8 mouse cellular contexts compared by ENCODE assay signal in the genomic region with DNA sequence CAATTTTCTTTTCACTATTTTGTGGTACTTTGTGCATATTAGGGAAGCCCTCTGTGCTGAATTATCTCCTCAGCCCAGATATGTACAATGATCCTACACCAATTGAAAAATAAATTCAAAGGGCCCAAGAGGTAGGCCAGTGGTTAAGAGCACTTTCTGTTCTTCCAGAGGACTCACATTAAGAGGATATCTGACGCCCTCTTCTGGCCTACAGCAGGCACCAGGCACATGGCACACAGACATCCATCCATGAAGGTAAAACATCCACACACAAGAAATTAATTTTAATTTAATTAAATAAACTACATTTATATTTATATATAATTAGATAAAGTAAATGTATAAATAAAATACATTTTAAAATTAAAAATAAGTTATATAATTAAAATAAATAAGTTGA. TPM values are rescaled to one million over a fixed set of nuclear protein-coding genes. Genes with fewer than 3 reads are reported as not detected.
A peak's percentile ranks its signal among the peaks of the same experiment; 100 is the strongest.
DNase-seq lines count a peak whose midpoint lies in the region; ATAC-seq and TF ChIP-seq lines count a peak whose summit lies in the region.

No protein-coding gene starts in this region.

- H3K4me1 ChIP-seq in hindbrain, postnatal 0 days (ENCODE audit: insufficient read depth, low read length) = no peaks in the 10 kb centered on the region
- no peaks in the 10 kb centered on the region for H3K4me1 ChIP-seq in hindbrain, embryonic 13.5 days (replicated peaks)
- H3K4me1 ChIP-seq in embryonic fibroblast, embryonic 13.5 days (ENCODE audit: control insufficient read depth, insufficient read depth, low read length) = peaks cover 2% of the 10 kb centered on the region; the same call in 1 of the 2 replicates

- H3K9ac ChIP-seq in hindbrain, postnatal 0 days (replicated peaks; ENCODE audit: low read length) = no peak overlapping the region
- H3K9ac ChIP-seq in hindbrain, embryonic 13.5 days = no peak overlapping the region

- DNase-seq in hindbrain, postnatal 0 days (ENCODE audit: low spot score) = peak; percentile 53
- peak; percentile 37 for DNase-seq in thymus, postnatal 14 days
- DNase-seq in thymus, adult 18-20 months = no peak
- peak; percentile 34 for DNase-seq in retina, postnatal 1 day

- TF ChIP-seq POLR2A in embryonic fibroblast, embryonic 13.5 days (IDR thresholded peaks at IDR 0.05; ENCODE audit: low read depth, low read length) = no peak

- 13% methylated on average over 1 of the region's 1 CpGs for WGBS in hindbrain, postnatal 0 days
- WGBS in hindbrain, embryonic 13.5 days = 13% methylated on average over 1 of the region's 1 CpGs

- H3K4me3 ChIP-seq in hindbrain, postnatal 0 days (ENCODE audit: low read length) = no peak overlapping the region
- no peak overlapping the region for H3K4me3 ChIP-seq in hindbrain, embryonic 13.5 days
- no peak overlapping the region for H3K4me3 ChIP-seq in embryonic fibroblast, embryonic 13.5 days (ENCODE audit: insufficient read depth, low read length)

- H3K9me3 ChIP-seq in hindbrain, postnatal 0 days (ENCODE audit: low read length) = no peaks in the 10 kb centered on the region
- H3K9me3 ChIP-seq in hindbrain, embryonic 13.5 days = no peaks in the 10 kb centered on the region

- no peaks in the 10 kb centered on the region for H3K27me3 ChIP-seq in hindbrain, postnatal 0 days (ENCODE audit: insufficient read depth, low read length)
- no peaks in the 10 kb centered on the region for H3K27me3 ChIP-seq in hindbrain, embryonic 13.5 days

- no peak overlapping the region for H3K4me2 ChIP-seq in hindbrain, postnatal 0 days (ENCODE audit: low read depth, low read length)
- no peak overlapping the region for H3K4me2 ChIP-seq in hindbrain, embryonic 13.5 days

- TF ChIP-seq CTCF in hindbrain, postnatal 0 days (IDR thresholded peaks at IDR 0.05; ENCODE audit: low read depth) = peak; percentile 58
- TF ChIP-seq CTCF in embryonic fibroblast, embryonic 13.5 days (IDR thresholded peaks at IDR 0.05; ENCODE audit: borderline replicate concordance, insufficient read depth, low read length) = peak; percentile 41; the same call in 1 of the 2 replicates

- H3K36me3 ChIP-seq in hindbrain, postnatal 0 days (ENCODE audit: insufficient read depth, low read length) = no peaks in the 10 kb centered on the region
- H3K36me3 ChIP-seq in hindbrain, embryonic 13.5 days = no peaks in the 10 kb centered on the region

- H3K27ac ChIP-seq in hindbrain, postnatal 0 days = no peak overlapping the region
- no peak overlapping the region for H3K27ac ChIP-seq in hindbrain, embryonic 13.5 days
- no peak overlapping the region for H3K27ac ChIP-seq in embryonic fibroblast, embryonic 13.5 days (ENCODE audit: insufficient read depth, low read length)

- ATAC-seq in hindbrain, postnatal 0 days = no peak
- ATAC-seq in hindbrain, embryonic 13.5 days (ENCODE audit: low FRiP score) = no peak
- no peak for ATAC-seq in activated CD4-positive, CD25-positive, alpha-beta regulatory T cell, adult 4 months
- no peak for ATAC-seq in erythroblast, adult 5-6 weeks (replicated peaks; ENCODE audit: low FRiP score, poor library complexity, severe bottlenecking)

RNA-seq across cellular contexts. Expression of a gene that starts 25.7 kb away (rescaled TPM):
- 17.4 and 17.7 TPM in 2 replicates for total RNA-seq in hindbrain, postnatal 0 days (2014; rRNA removed)
- polyA plus RNA-seq in hindbrain, postnatal 0 days (2015; fragmentation: Nextera tagmentation; extraction: Ambion mirVana) = 7.6 and 7.8 TPM in 2 replicates
- polyA plus RNA-seq in hindbrain, embryonic 13.5 days (2015; fragmentation: Nextera tagmentation; extraction: Ambion mirVana) = 8.2 and 8.5 TPM in 2 replicates
- polyA plus RNA-seq in embryonic fibroblast, embryonic 13.5 days (2011; ENCODE audit: insufficient read length, low read depth, missing spikeins) = 1.2 and 3.2 TPM in 2 replicates
- polyA plus RNA-seq in activated CD4-positive, CD25-positive, alpha-beta regulatory T cell, adult 4 months (2017; shearing (Covaris generic)) = 1 to 10 TPM in 1 of 2 experiments, under 1 TPM in 1; 0.41 to 1.4 TPM
- total RNA-seq in erythroblast, adult 5-6 weeks (2015; ENCODE audit: low replicate concordance) = 29.5 and 36.5 TPM in 2 replicates
- 9.6 and 12.0 TPM in 2 replicates for total RNA-seq in erythroblast, adult 5-6 weeks (2017; ENCODE audit: low replicate concordance)

RNA-seq across cellular contexts. Expression of a gene that starts 30.5 kb away (rescaled TPM):
- total RNA-seq in hindbrain, postnatal 0 days (2014; rRNA removed) = 26.4 and 31.7 TPM in 2 replicates
- 12.3 and 12.7 TPM in 2 replicates for polyA plus RNA-seq in hindbrain, postnatal 0 days (2015; fragmentation: Nextera tagmentation; extraction: Ambion mirVana)
- polyA plus RNA-seq in hindbrain, embryonic 13.5 days (2015; fragmentation: Nextera tagmentation; extraction: Ambion mirVana) = 13.8 and 15.7 TPM in 2 replicates
- polyA plus RNA-seq in embryonic fibroblast, embryonic 13.5 days (2011; ENCODE audit: insufficient read length, low read depth, missing spikeins) = 47.8 and 48.5 TPM in 2 replicates
- polyA plus RNA-seq in activated CD4-positive, CD25-positive, alpha-beta regulatory T cell, adult 4 months (2017; shearing (Covaris generic)) = 1 to 10 TPM; 3.0 to 5.6 TPM
- 4.0 and 7.9 TPM in 2 replicates for total RNA-seq in erythroblast, adult 5-6 weeks (2015; ENCODE audit: low replicate concordance)
- total RNA-seq in erythroblast, adult 5-6 weeks (2017; ENCODE audit: low replicate concordance) = 4.1 and 9.5 TPM in 2 replicates

Comparison
In these comparisons a context has a peak if more than half of its experiments do, and no peak if none do; other contexts are left out.
1. DNase-seq: peak in hindbrain, postnatal 0 days (single experiment), thymus, postnatal 14 days (single experiment) and retina, postnatal 1 day (single experiment); none in thymus, adult 18-20 months (0 of 2).